Mouse (Mus musculus): ENCODE data around the gene Srrm3. TPM values are rescaled to one million over a fixed set of nuclear protein-coding genes. Genes with fewer than 3 reads are reported as not detected.

Srrm3 gene
- polyA plus RNA-seq, 1 experiment: 0.17 TPM

DNA sequence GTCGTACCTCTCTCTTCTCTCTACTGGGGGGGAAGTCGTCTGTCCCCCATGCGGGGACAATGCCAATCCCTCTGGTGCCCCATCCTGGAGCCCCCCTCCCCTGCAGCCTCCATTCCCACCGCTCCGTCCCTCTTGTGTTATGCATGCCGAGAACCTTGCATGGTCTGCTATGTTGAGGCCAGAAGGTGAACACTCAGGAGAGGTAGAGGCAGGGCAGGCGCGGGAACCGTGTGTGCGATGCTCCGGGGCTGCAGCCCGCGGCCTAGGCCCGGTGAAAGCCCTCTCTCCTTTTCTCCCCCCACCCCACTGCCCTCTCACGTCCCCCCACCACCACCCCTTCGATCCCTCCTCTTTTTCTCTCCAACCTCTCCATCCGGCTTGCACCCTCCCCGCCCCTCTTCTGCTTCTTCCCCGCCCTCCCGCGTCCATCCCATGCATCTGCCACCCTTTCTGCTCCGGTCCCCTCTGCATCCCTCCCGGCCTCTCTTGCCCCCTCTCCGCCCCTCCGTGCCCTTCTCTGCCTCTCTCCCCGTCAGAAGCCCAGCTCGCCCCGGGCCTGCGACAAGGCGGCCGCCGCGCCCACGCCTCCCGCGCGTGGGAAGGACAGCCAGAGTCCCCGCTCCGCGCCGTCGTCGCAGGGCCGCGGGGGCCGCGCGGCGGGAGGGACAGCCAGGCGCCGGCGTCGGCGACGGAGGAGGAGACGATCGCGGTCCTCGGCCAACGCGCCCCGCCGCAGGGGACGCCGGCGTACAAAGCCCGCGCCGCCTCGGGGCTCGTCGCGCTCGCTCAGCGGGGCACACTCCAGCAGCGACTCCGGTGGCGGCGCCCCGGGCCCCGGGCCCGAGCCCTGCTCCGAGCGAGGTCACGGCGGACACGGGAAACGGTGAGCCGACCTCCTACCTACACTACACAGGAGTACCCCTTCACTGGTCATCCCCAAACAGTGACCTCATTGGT lies 61.2 kb downstream of the Srrm3 start:
- no peak for DNase-seq (ENCODE audit: low read depth, low spot score)
- 3% methylated on average over 62 of the region's 89 CpGs for WGBS

DNA sequence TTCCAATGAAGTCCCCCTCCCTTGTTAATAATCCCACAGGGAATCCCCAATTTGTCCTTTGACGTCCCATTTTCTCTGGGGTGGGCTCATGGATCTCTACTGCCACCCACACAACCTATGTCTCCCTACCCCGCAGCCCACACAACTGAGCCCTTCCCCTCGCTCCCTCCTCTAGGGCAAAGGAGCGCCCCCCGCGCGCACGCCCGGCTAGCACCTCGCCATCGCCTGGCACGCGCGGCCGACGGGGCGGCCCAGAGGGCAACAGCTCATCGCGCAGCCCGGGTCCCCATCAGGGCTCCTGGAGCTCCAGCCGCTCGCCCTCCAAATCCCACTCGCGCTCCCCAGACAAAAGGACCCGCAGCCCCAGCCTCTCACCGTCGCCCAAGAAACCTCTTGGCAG lies 62.0 kb downstream of the Srrm3 start:
- no peak for DNase-seq (ENCODE audit: low read depth, low spot score)
- 8% methylated on average over 27 of the region's 27 CpGs for WGBS

DNA sequence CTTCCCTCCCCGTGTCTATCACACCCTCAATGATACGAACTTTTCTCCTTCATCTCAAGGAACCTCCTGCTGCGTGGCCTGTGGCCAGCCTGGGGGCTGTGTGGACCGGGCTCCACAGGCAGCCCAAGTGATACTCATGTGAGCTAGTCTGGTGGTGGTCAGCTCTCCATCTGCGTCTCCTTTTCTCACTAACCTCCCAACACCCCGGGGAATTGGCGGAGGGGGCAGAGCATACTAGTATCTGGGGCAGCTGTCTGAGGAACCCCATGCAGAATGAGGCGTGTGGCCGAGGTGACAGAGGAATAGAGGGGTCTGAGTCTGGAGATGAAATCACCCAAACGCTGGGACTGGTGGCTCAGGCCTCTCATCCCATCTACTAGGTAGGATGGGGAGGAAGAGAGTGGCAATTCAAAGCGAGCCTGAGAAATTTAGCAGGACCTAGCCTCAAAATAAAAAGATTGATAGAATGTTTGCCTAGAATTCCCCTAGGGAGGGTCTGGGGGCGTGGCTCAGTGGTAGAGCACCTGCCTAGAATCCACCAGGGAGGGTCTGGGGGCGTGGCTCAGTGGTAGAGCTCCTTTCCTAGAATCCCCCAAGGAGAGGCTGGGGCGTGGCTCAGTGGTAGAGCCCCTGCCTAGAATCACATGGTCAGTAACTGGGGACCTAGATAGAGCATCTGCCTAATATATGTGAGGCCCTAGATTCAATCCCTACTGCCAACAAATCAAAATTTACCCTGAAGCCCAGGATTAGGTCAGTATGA lies 63.2 kb downstream of the Srrm3 start:
- WGBS: 57% methylated on average over 14 of the region's 14 CpGs
- no peak for DNase-seq (ENCODE audit: low read depth, low spot score)

DNA sequence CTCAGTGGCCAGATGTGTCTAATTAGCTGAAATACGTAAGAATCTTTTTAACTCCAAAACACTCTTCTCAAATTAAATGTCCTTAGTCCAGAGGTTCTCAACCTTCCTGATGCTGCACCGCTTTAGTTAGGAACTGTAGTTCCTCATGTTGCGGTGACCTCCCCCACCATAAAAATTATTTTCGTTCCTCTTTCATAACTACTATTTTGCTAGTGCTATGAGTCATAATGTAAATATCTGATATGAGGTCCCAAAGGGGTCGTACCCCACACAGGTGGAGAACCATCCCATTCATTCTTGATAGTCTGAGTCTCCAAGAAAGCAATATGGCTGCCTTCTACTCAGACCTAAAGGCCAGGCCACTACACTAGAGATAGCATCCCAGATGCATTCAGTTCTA lies 63.8 kb downstream of the Srrm3 start:
- DNase-seq (ENCODE audit: low read depth, low spot score): no peak
- WGBS: 58% methylated on average over 5 of the region's 5 CpGs

- WGBS: 23% methylated on average over 16 of the region's 16 CpGs
- no peak for DNase-seq (ENCODE audit: low read depth, low spot score)
These were observed 66.3 kb downstream of the Srrm3 start for GRCm38 (mm10) chr5:135872996-135873395.

GRCm38 (mm10) chr5:135873753-135874152 lies 67.1 kb downstream of the Srrm3 start:
- 56% methylated on average over 9 of the region's 9 CpGs for WGBS
- no peak for DNase-seq (ENCODE audit: low read depth, low spot score)

DNA sequence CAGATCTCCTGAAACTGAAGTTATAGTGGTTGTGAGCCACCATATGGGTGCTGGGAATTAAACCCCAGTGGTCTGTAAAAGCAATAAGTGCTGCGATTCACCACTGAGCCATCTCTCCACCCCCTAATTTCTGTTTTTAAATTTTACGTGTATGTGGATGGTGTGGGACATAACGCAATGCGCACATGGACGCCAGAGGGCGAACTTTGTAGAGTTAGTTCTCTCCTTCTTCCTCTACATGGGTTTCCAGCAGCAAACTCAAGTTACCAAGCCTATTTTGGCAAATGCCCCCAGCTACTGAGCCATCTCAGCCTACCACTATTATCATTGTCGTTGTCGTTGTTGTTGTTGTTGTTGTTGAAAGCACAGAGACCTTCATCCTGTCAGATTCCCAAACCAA lies 70.5 kb downstream of the Srrm3 start:
- no peak for DNase-seq (ENCODE audit: low read depth, low spot score)
- WGBS: 8% methylated on average over 8 of the region's 8 CpGs

DNA sequence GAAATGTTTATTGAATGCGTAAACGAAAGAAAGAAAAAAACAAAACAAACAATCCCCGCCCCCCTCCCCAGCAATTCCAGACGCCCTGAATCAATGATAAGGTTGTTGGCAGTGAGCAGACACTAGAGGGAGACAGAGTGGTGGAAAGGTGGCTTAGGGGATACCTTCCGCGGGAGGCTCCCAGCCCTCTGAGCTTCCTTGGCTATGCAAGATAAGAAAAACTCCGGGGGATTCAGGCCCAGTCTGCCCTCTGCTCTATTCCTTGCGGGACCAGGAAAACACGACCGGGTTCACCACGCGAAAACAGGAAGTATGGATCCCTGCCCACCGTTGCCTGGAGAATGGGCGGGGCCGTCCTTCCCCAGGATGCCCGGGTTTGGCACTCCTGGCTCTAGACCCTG lies 71.1 kb downstream of the Srrm3 start:
- WGBS: under 1% methylated on average over 16 of the region's 16 CpGs
- no peak for DNase-seq (ENCODE audit: low read depth, low spot score)

- 5% methylated on average over 13 of the region's 13 CpGs for WGBS
- no peak for DNase-seq (ENCODE audit: low read depth, low spot score)
These were observed 72.9 kb downstream of the Srrm3 start for GRCm38 (mm10) chr5:135879449-135880158.

DNA sequence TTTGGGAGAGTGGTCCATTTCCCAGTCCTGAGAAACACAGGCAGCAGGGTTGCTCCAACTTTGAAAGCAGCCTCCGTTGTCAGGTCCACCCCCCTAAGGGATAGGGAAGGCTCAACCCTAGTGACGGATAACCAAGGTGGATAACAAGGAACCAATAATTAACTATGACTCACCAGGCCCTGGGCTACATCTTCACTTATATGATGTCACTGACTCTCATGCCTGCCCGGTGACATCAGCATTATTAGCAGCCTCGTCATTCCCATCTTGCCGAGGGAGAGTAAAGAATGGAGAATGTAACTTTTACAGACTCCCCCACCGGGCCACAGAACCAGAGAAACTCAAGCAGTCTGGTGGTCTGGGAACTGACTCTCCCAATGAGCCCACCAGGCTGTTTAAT lies 78.0 kb downstream of the Srrm3 start:
- WGBS: 56% methylated on average over 6 of the region's 6 CpGs
- no peak for DNase-seq (ENCODE audit: low read depth, low spot score)

GRCm38 (mm10) chr5:135887675-135888102 lies 81.0 kb downstream of the Srrm3 start, which contains the start of gene Hspb1:
Gene Hspb1 (plus strand): TSS chr5:135887919.
- no peak for DNase-seq (ENCODE audit: low read depth, low spot score)
- under 1% methylated on average over 24 of the region's 24 CpGs for WGBS

DNA sequence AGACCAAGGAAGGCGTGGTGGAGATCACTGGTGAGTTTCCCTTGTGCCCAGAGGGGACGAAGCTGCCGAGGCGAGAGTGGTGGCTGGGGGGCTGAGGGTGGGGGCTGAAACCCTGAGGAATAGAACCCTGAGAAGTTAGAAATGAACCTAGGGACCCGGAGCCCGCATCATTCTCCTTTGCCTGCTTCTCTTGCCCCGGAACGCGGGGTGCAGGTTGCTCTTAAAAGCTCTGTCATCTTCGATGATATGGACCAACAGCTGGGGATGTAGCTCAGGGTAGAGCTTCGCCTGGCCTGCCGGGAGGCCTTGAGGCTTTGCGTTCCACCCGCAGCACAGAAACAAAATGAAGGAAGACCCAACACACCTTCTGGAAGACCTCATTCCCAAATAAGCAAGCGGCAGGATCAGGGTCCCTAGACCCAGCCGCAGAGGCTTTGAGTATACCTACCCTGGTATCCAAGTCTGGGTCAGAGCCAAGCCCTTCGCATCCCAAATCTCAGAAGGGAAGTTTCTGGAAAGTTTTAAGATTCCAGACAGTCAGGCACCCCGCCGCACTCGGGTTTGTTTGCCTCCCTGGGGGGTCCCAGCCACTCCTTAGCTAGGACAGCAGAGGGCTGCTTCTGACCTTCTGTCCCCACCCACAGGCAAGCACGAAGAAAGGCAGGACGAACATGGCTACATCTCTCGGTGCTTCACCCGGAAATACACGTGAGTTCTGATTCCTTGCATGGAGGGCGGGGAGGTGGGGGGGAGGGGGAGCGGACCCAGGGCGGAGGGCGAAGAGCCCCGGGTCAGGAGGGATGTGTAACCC lies 81.9 kb downstream of the Srrm3 start:
- DNase-seq (ENCODE audit: low read depth, low spot score): no peak
- 4% methylated on average over 30 of the region's 30 CpGs for WGBS

- WGBS: 50% methylated on average over 4 of the region's 4 CpGs
- no peak for DNase-seq (ENCODE audit: low read depth, low spot score)
These were observed 83.6 kb downstream of the Srrm3 start for GRCm38 (mm10) chr5:135890323-135890722.

GRCm38 (mm10) chr5:135890920-135891319 lies 84.2 kb downstream of the Srrm3 start:
- WGBS: 31% methylated on average over 3 of the region's 3 CpGs
- DNase-seq (ENCODE audit: low read depth, low spot score): no peak

GRCm38 (mm10) chr5:135892589-135893351 lies 86.1 kb downstream of the Srrm3 start:
- WGBS: 32% methylated on average over 9 of the region's 9 CpGs
- DNase-seq (ENCODE audit: low read depth, low spot score): no peak

DNA sequence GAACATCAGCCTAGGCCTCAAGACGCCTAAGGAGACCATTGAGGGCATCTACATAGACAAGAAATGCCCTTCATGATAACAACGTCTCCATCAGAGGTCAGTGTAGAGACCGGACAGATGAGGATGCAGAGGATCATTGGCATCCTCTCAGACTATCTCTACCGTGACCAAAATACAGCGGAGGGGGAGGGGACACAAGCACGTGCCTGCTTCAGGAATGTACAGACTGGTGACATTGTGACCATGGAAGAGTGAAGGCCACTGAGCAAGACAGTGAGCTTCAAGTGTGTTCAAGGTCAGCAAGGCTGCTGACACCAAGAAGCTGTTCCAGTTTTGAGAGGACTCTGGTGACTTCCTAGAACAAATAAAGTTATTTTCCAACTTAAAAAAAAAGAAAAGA lies 88.3 kb downstream of the Srrm3 start:
- no peak for DNase-seq (ENCODE audit: low read depth, low spot score)
- 86% methylated on average over 6 of the region's 6 CpGs for WGBS

DNA sequence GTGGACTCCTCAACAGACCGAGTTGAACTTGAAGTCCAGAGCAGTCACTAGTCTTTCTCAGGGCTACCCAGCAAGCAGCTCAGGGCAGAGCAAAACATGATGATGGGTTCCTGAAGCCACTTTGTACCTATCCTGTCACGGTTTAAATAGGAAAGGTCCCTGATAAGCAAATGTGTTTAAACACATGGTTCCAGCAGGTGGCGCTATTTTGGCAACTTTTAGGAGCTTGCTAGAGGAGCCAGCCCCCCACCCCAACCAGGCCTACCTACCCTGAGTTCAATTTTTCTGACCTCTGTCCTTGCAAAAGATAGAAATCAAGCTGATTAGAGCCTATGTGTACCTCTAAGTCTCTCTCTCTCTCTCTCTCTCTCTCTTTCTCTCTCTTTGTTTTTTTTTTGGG lies 91.3 kb downstream of the Srrm3 start:
- 16% methylated on average over 3 of the region's 3 CpGs for WGBS
- DNase-seq (ENCODE audit: low read depth, low spot score): no peak

- DNase-seq (ENCODE audit: low read depth, low spot score): no peak
- 31% methylated on average over 4 of the region's 4 CpGs for WGBS
These were observed 92.3 kb downstream of the Srrm3 start for GRCm38 (mm10) chr5:135898995-135899394.

- no peak for DNase-seq (ENCODE audit: low read depth, low spot score)
- 46% methylated on average over 4 of the region's 4 CpGs for WGBS
These were observed 93.1 kb downstream of the Srrm3 start for GRCm38 (mm10) chr5:135899833-135900232.
